Mouse (Mus musculus) small intestine, adult 2 months (tissue): ENCODE data around the gene Syt2. TPM values are rescaled to one million over a fixed set of nuclear protein-coding genes. Genes with fewer than 3 reads are reported as not detected.
A peak's percentile ranks its signal among the peaks of the same experiment; 100 is the strongest.

Experiments
- H3K27ac ChIP-seq: fragments of 200-500 bp; 2 replicates; pipeline ENCODE4 v1.5.1; 2012; ENCODE audit warnings: low read depth, low read length, control low read depth, inconsistent platforms; ENCODE audit not compliant: insufficient read depth
- H3K27me3 ChIP-seq: fragments of 200-500 bp; 2 replicates; pipeline ENCODE4 v1.6.1; 2012; ENCODE audit warnings: mild to moderate bottlenecking, moderate library complexity, low read length, inconsistent platforms; ENCODE audit not compliant: control insufficient read depth, insufficient read depth
- H3K36me3 ChIP-seq: fragments of 200-500 bp; 2 replicates; pipeline ENCODE4 v1.6.1; 2012; ENCODE audit warnings: mild to moderate bottlenecking, low read length, control low read depth, inconsistent platforms; ENCODE audit not compliant: control insufficient read depth, insufficient read depth
- H3K4me1 ChIP-seq: fragments of 200-500 bp; 2 replicates; pipeline ENCODE4 v1.6.1; 2012; ENCODE audit warnings: low read length, inconsistent platforms, mixed read lengths; ENCODE audit not compliant: control insufficient read depth, insufficient read depth, insufficient read length
- H3K4me3 ChIP-seq: fragments of 200-500 bp; 2 replicates; pipeline ENCODE4 v1.5.1; 2012; ENCODE audit warnings: low read depth, mild to moderate bottlenecking, control low read depth, inconsistent platforms, low read length, moderate library complexity
- CTCF ChIP-seq: fragments of 200-500 bp; IDR thresholded peaks from 2 replicates; pipeline ENCODE4 v1.5.1; 2012; ENCODE audit warnings: low read depth, mild to moderate bottlenecking, control low read depth, inconsistent platforms, low read length, moderate library complexity, mixed read lengths; ENCODE audit not compliant: insufficient replicate concordance, insufficient read length; ENCODE audit errors: extremely low read depth
- POLR2A ChIP-seq: fragments of 200-500 bp; IDR thresholded peaks from 2 replicates; pipeline ENCODE4 v1.6.1; 2012; ENCODE audit warnings: low read depth, mild to moderate bottlenecking, control low read depth, inconsistent platforms, low read length, moderate library complexity
- WGBS: fragments of 180-500 bp; shearing (Covaris S2); methylation state at CpG from one replicate; pipeline ENCODE4 v1.1.7; 2018; 5-methylcytosine and 5-hydroxymethylcytosine counted together
- polyA plus RNA-seq: library from polyadenylated mRNA; depleted of rRNA; stranded (reverse); fragments of >200 nt; gene quantifications from 2 replicates; pipeline ENCODE4 v1.2.3, GENCODE M21; 2012

The Syt2 gene
- polyA plus RNA-seq, 1 experiment, result 1.2 TPM

- no peak for TF ChIP-seq POLR2A
- TF ChIP-seq CTCF, result no peak
- Histone ChIP-seq H3K36me3 (no peaks in the 10 kb centered on the region), H3K27ac (no peak overlapping the region), H3K27me3 (no peaks in the 10 kb centered on the region), H3K4me1 (no peaks in the 10 kb centered on the region), H3K4me3 (no peak overlapping the region)
- 68% methylated on average over 10 of the region's 10 CpGs for WGBS
Measured at GRCm38 (mm10) chr1:134671234-134672070, 25.0 kb downstream of the Syt2 start.

GRCm38 (mm10) chr1:134674312-134674711, 27.8 kb downstream of the Syt2 start:
- Histone ChIP-seq H3K27me3 (no peaks in the 10 kb centered on the region), H3K4me1 (no peaks in the 10 kb centered on the region), H3K4me3 (no peak overlapping the region), H3K36me3 (no peaks in the 10 kb centered on the region), H3K27ac (no peak overlapping the region)
- no peak for TF ChIP-seq POLR2A
- TF ChIP-seq CTCF, result peak; percentile 55; the same call in 1 of the 2 replicates
- 4% methylated on average over 1 of the region's 1 CpGs for WGBS

GRCm38 (mm10) chr1:134679445-134679844, 33.0 kb downstream of the Syt2 start:
- Histone ChIP-seq H3K27me3 (no peaks in the 10 kb centered on the region), H3K27ac (no peak overlapping the region), H3K4me1 (no peaks in the 10 kb centered on the region), H3K4me3 (no peak overlapping the region), H3K36me3 (no peaks in the 10 kb centered on the region)
- WGBS, result 29% methylated on average over 4 of the region's 4 CpGs
- TF ChIP-seq POLR2A (no peak), CTCF (no peak)

GRCm38 (mm10) chr1:134680617-134681016, 34.1 kb downstream of the Syt2 start:
- no peak; the same call in 1 of the 2 replicates for TF ChIP-seq CTCF
- no peak for TF ChIP-seq POLR2A
- H3K27ac ChIP-seq, result no peak overlapping the region
- 16% methylated on average over 6 of the region's 6 CpGs for WGBS
- no peaks in the 10 kb centered on the region for H3K4me1 ChIP-seq
- H3K27me3 ChIP-seq, result no peaks in the 10 kb centered on the region
- no peaks in the 10 kb centered on the region for H3K36me3 ChIP-seq
- H3K4me3 ChIP-seq, result no peak overlapping the region

- Histone ChIP-seq H3K27ac (no peak overlapping the region), H3K36me3 (no peaks in the 10 kb centered on the region), H3K4me3 (no peak overlapping the region), H3K27me3 (no peaks in the 10 kb centered on the region), H3K4me1 (no peaks in the 10 kb centered on the region)
- WGBS, result 48% methylated on average over 9 of the region's 9 CpGs
- TF ChIP-seq CTCF, result no peak
- no peak for TF ChIP-seq POLR2A
Measured at GRCm38 (mm10) chr1:134682460-134682859, 36.0 kb downstream of the Syt2 start.

- no peaks in the 10 kb centered on the region for H3K36me3 ChIP-seq
- WGBS, result 45% methylated on average over 4 of the region's 4 CpGs
- no peaks in the 10 kb centered on the region for H3K27me3 ChIP-seq
Measured at GRCm38 (mm10) chr1:134686834-134687421, 40.5 kb downstream of the Syt2 start.

GRCm38 (mm10) chr1:134696302-134696701, 49.8 kb downstream of the Syt2 start:
- H3K27me3 ChIP-seq, result no peaks in the 10 kb centered on the region
- no peaks in the 10 kb centered on the region for H3K4me1 ChIP-seq
- H3K4me3 ChIP-seq, result no peak overlapping the region
- WGBS, result 45% methylated on average over 2 of the region's 2 CpGs
- H3K27ac ChIP-seq, result no peak overlapping the region
- TF ChIP-seq POLR2A (no peak), CTCF (no peak)
- no peaks in the 10 kb centered on the region for H3K36me3 ChIP-seq

More at GRCm38 (mm10) chr1:134686834-134687421, 40.5 kb downstream of the Syt2 start:
- TF ChIP-seq POLR2A (no peak), CTCF (no peak)
- H3K4me3 ChIP-seq, result no peak overlapping the region
- H3K27ac ChIP-seq, result no peak overlapping the region
- H3K4me1 ChIP-seq, result no peaks in the 10 kb centered on the region
